Mouse (Mus musculus) midbrain, embryonic 11.5 days (tissue): ENCODE data around the gene Fkbp2. TPM values are rescaled to one million over a fixed set of nuclear protein-coding genes. Genes with fewer than 3 reads are reported as not detected.

ENCODE experiments used
- ATAC-seq: fragments of 200-750 bp; cut with Nextera tagmentation; 2 replicates; pipeline ENCODE4 v1.8.0; 2017; ENCODE audit warnings: moderate TSS enrichment, moderate library complexity; ENCODE audit not compliant: low FRiP score
- DNase-seq: peaks from one replicate; pipeline ENCODE4 v3.0.0; 2015; ENCODE audit warnings: low spot score; ENCODE audit errors: missing footprints
- H3K27ac ChIP-seq: fragments of 300-500 bp; sonication (generic); 2 replicates; pipeline ENCODE4 v1.5.1; 2014; ENCODE audit warnings: low read depth, low read length
- H3K27me3 ChIP-seq: fragments of 300-500 bp; sonication (generic); 2 replicates; pipeline ENCODE4 v1.6.1; 2014; ENCODE audit warnings: mild to moderate bottlenecking, low read length, moderate library complexity, mixed read lengths; ENCODE audit not compliant: control insufficient read depth, insufficient read depth
- H3K36me3 ChIP-seq: fragments of 300-500 bp; sonication (generic); 2 replicates; pipeline ENCODE4 v1.6.1; 2014; ENCODE audit warnings: mild to moderate bottlenecking, low read length, moderate library complexity, mixed read lengths; ENCODE audit not compliant: control insufficient read depth, insufficient read depth
- H3K4me1 ChIP-seq: fragments of 300-500 bp; sonication (generic); 2 replicates; pipeline ENCODE4 v1.6.1; 2014; ENCODE audit warnings: low read length; ENCODE audit not compliant: control insufficient read depth, insufficient read depth
- H3K4me2 ChIP-seq: fragments of 300-500 bp; sonication (generic); 2 replicates; pipeline ENCODE4 v1.6.1; 2014; ENCODE audit warnings: mild to moderate bottlenecking, moderate library complexity
- H3K4me3 ChIP-seq: fragments of 300-500 bp; sonication (generic); 2 replicates; pipeline ENCODE4 v1.5.1; 2014; ENCODE audit warnings: low read depth, low read length
- H3K9ac ChIP-seq: fragments of 300-500 bp; sonication (generic); 2 replicates; pipeline ENCODE4 v1.6.1; 2014; ENCODE audit warnings: low read length
- H3K9me3 ChIP-seq: fragments of 300-500 bp; sonication (generic); 2 replicates; pipeline ENCODE4 v1.6.1; 2016; ENCODE audit warnings: low read length; ENCODE audit not compliant: control insufficient read depth
- WGBS: fragments of 180-500 bp; shearing (Covaris S2); extraction: QIAGEN DNeasy Blood & Tissue Kit; methylation state at CpG from one replicate; pipeline ENCODE4 v1.1.7; 2014; 5-methylcytosine and 5-hydroxymethylcytosine counted together
- polyA plus RNA-seq: library from polyadenylated mRNA; unstranded; fragments of >200 nt; fragmentation: Nextera tagmentation; extraction: Ambion mirVana; gene quantifications from 2 replicates; pipeline ENCODE4 v1.2.1, GENCODE M21; 2014

The Fkbp2 gene
- polyA plus RNA-seq, 1 experiment from 2014 or later = 81.3 TPM

DNA sequence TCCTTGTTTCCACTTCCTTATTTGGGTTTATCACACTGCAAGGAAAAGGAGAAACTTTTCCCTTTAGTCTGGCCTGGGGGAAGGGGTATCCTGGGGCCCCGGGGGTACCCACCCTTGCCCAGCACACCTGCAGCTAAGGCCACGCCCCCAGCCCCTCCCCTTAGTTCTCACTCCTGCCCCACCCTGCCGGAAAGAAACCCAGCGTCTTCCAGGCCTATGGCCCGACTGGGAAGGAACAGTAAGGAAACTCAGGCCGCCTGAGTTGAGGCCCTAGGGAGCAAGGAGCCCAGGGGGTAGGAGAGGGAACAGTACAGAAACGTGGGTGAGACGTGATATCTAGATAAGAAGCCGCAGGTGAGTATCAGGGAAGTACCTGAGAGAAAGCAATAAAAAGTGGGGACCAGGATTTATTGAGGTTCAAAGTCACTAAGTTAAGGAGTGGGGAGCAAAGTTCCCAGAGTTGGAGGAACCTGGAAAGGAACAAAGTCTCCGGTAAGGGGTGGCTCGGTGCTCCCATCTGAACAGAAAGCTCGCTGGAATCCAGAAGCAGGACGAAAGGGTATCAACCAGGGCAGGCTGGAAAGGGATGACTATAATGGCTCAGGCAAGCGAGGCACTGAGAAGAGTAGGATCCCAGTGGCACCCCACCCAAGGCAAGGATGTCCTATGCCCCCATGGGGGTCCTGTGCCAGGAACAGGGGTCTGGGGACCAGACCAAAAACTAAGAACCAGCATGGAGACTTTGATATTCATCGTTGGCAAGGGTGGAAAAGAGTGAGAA is 11.6 kb downstream of the Fkbp2 start:
- H3K4me2 ChIP-seq = peak overlapping the region; percentile 51
- H3K9ac ChIP-seq = no peak overlapping the region; the same call in 1 of the 2 replicates
- DNase-seq = peak; percentile 86
- no peak for ATAC-seq
- H3K4me1 ChIP-seq = peaks cover 11% of the 10 kb centered on the region
- WGBS = 15% methylated on average over 15 of the region's 15 CpGs
- H3K27me3 ChIP-seq = peaks cover 20% of the 10 kb centered on the region
- H3K36me3 ChIP-seq = no peaks in the 10 kb centered on the region
- H3K9me3 ChIP-seq = no peaks in the 10 kb centered on the region
- peak overlapping the region; percentile 42 for H3K4me3 ChIP-seq
- H3K27ac ChIP-seq = no peak overlapping the region

DNA sequence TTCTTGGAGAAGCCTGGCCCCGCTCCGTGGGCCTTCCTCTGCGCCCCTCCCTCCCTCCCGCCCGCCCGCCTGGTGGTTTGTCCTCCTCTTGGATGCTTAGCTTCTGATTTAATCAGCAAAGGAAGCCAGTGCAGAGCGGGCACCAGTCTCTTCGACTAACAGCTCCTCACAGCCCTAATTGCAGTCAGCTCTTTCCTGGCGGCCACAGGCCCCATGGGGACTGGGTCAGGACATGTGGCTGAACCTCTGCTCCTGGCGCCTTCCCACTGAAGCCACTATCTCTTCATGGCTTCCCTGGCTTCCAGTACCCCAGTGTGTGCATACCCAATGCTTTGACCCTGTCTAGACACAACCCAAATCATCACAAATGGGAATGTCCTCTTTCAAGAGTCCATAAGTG is 23.8 kb downstream of the Fkbp2 start:
- H3K36me3 ChIP-seq = no peaks in the 10 kb centered on the region
- DNase-seq = no peak
- no peak overlapping the region for H3K9ac ChIP-seq
- H3K27ac ChIP-seq = no peak overlapping the region
- ATAC-seq = no peak
- no peak overlapping the region for H3K4me3 ChIP-seq
- no peaks in the 10 kb centered on the region for H3K9me3 ChIP-seq
- H3K4me2 ChIP-seq = no peak overlapping the region
- WGBS = 79% methylated on average over 10 of the region's 10 CpGs
- peaks cover 11% of the 10 kb centered on the region for H3K4me1 ChIP-seq
- no peaks in the 10 kb centered on the region for H3K27me3 ChIP-seq

- H3K9ac ChIP-seq = no peak overlapping the region
- no peak for DNase-seq
- H3K27me3 ChIP-seq = no peaks in the 10 kb centered on the region
- H3K4me2 ChIP-seq = no peak overlapping the region
- no peak overlapping the region for H3K4me3 ChIP-seq
- H3K36me3 ChIP-seq = no peaks in the 10 kb centered on the region
- H3K9me3 ChIP-seq = no peaks in the 10 kb centered on the region
- no peak overlapping the region for H3K27ac ChIP-seq
- WGBS = 88% methylated on average over 7 of the region's 7 CpGs
- peaks cover 11% of the 10 kb centered on the region for H3K4me1 ChIP-seq
- ATAC-seq = no peak
Observed at GRCm38 (mm10) chr19:6955424-6955823, 24.9 kb downstream of the Fkbp2 start.

DNA sequence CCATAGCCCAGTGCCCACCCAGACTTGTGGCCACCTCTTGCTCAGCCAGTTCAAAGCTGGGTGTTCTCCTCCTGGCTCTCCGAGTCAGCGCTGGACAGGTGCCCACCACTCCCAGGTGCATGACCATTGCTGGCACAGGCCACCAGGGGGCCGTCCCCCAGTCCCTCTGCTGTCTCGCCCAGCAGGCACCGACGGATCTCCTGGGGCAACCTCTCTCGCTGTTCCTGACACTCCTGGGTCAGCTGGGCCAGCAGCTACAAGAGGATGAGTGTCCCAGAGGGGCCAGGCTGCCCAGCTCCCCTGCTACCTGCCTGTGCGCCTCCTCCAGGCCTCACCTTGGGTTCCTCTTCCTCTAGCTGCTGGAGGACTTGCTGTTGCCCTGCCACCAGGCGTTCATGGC is 26.3 kb downstream of the Fkbp2 start:
- Histone ChIP-seq H3K9ac (no peak overlapping the region), H3K4me1 (peaks cover 15% of the 10 kb centered on the region), H3K27ac (no peak overlapping the region), H3K27me3 (no peaks in the 10 kb centered on the region), H3K4me3 (no peak overlapping the region), H3K9me3 (no peaks in the 10 kb centered on the region), H3K36me3 (no peaks in the 10 kb centered on the region), H3K4me2 (no peak overlapping the region)
- DNase-seq = no peak
- ATAC-seq = no peak
- 61% methylated on average over 9 of the region's 9 CpGs for WGBS

DNA sequence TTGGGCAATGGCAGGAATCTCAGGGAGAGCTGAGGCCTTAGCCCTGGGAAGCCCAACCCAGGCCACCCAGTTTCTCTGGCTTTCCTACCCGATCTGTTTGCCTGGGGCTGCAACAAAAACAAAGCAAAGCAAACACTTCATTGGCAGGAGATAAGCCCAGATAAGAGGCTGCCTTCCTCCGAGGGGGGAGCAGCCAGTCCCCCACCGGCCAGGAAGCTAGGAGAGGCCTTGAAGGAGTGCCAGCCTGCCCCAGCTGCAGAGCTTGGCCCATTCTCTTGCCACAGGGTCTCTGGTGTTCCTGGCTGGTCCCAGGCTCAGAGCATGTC is 27.6 kb downstream of the Fkbp2 start:
- peak overlapping the region; percentile 76 for H3K9ac ChIP-seq
- no peak for DNase-seq
- H3K9me3 ChIP-seq = no peaks in the 10 kb centered on the region
- no peaks in the 10 kb centered on the region for H3K27me3 ChIP-seq
- no peak for ATAC-seq
- peaks cover 15% of the 10 kb centered on the region for H3K4me1 ChIP-seq
- peak overlapping the region; percentile 94 for H3K4me2 ChIP-seq
- no peaks in the 10 kb centered on the region for H3K36me3 ChIP-seq
- H3K4me3 ChIP-seq = peak overlapping the region; percentile 42; the same call in 1 of the 2 replicates
- no peak overlapping the region for H3K27ac ChIP-seq
- 21% methylated on average over 3 of the region's 3 CpGs for WGBS

DNA sequence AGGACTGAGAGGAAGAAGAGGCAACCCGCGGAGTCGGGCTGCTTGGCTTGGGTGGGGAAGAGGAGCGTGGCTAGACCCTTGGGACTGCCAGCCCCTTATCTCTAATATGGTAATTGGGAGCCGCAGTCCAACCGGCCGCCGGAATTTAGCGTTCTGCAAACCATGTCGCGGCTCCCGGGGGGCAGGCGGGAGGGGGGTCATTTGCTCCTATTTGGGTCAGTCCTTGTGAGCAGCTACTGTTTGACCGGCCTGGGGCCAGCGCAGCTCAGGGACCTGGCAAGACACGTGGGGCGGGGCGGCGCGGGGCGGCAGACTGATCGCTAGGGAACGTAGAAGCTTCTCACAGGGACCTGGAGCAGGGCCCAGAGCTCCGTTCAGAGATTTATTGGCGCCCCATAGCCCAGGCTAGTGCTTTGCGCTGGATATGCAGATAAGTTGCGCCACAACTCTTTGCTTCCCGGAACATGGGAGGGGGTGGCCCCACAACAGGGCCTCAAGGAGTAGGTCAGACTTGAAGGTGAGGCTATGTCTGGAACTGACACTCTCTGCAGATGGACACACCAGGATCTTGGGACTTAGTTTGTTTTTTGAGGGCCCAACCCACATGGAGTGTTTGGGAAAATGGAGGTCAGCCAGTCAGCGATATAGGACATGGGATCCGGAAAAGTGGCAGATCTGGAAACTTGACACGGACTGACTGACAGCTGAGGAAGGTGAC is 28.1 kb downstream of the Fkbp2 start:
- no peaks in the 10 kb centered on the region for H3K36me3 ChIP-seq
- no peaks in the 10 kb centered on the region for H3K27me3 ChIP-seq
- 3% methylated on average over 31 of the region's 31 CpGs for WGBS
- H3K9ac ChIP-seq = peak overlapping the region; percentile 76
- no peaks in the 10 kb centered on the region for H3K9me3 ChIP-seq
- H3K27ac ChIP-seq = peak overlapping the region; percentile 97
- peak overlapping the region; percentile 42 for H3K4me3 ChIP-seq
- H3K4me1 ChIP-seq = peaks cover 15% of the 10 kb centered on the region
- ATAC-seq = peak; percentile 20
- DNase-seq = peak; percentile 92
- peak overlapping the region; percentile 94 for H3K4me2 ChIP-seq

DNA sequence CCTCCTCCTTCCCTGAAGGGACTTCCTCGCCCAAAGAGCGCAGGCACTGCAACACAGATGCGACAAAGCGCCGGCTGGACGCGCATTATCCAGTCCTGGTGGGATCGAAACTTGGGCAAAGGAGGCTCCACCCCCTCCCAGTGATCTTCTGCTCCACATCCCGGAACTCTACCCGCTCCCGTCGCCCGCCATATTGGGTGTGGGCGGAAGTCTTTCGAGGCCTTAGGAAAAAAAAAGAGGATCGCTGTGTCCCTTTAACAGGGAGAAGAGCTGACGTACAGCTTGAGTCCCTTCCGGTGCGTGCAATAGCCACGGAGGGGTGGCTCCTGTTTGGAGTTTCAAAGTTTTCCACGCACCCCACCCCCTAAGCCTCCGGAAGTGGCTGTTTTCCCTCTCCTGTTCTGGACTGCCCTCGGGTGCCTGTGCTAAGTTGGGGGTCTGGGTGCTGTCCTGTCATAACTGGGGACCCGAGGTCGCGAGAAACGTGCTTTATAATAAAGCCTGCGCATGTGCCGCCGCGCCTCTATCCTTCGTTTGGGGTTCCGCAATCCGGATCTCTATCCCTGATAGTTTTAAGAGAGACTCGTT is 28.8 kb downstream of the Fkbp2 start:
- H3K36me3 ChIP-seq = no peaks in the 10 kb centered on the region
- WGBS = under 1% methylated on average over 35 of the region's 35 CpGs
- no peaks in the 10 kb centered on the region for H3K9me3 ChIP-seq
- DNase-seq = peak; percentile 98
- H3K27me3 ChIP-seq = no peaks in the 10 kb centered on the region
- H3K4me1 ChIP-seq = peaks cover 15% of the 10 kb centered on the region
- H3K9ac ChIP-seq = peak overlapping the region; percentile 76
- peak overlapping the region; percentile 97 for H3K27ac ChIP-seq
- H3K4me3 ChIP-seq = peak overlapping the region; percentile 42
- peak; percentile 86 for ATAC-seq
- peak overlapping the region; percentile 94 for H3K4me2 ChIP-seq

DNA sequence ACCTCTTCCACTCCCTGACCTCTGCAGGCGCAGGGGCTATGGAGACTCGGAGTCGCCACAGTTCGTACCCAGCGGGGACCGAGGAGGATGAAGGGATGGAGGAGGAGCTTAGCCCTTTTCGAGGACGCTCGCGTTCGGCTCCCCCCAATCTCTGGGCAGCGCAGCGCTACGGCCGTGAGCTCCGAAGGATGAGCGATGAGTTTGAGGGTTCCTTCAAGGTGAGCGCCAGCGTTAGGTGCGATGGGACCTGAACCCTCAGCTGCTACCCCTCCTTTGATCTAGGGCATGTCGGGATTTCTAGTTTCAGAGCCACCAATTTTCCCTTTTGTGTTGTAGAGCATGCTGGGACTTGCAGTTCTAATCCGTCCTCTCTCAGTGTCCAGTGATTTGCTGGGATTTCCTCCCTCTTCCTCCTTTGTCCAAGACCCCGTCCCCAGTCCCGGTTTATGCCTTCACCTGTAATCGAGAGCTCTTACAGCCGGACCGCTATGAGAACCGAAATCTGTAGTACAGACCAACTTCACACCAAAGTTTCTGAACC is 29.6 kb downstream of the Fkbp2 start:
- Histone ChIP-seq H3K9me3 (no peaks in the 10 kb centered on the region), H3K4me3 (peak overlapping the region; percentile 42), H3K27ac (peak overlapping the region; percentile 97), H3K36me3 (no peaks in the 10 kb centered on the region), H3K4me2 (peak overlapping the region; percentile 94), H3K4me1 (peaks cover 15% of the 10 kb centered on the region), H3K9ac (peak overlapping the region; percentile 76), H3K27me3 (no peaks in the 10 kb centered on the region)
- WGBS = under 1% methylated on average over 28 of the region's 28 CpGs
- DNase-seq = peak; percentile 98
- ATAC-seq = peak; percentile 65

DNA sequence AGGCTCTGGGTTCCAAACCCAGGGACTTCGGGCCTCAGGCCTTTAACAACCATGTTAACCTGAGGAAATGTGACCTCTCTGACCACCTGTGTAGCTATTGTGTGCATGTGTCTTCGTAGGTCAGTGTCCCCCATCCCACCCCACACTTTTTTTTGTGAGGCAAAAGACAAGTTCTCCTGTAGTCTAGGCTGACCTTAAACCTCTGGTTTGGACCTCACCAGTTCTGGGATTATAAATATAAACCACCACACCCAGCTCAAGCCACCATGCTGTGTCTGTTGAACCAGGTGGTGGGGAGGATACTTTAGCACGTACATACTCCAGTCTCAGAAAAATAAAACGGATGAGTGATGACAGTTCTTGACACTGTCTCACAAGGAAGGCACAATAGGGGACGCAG is 30.4 kb downstream of the Fkbp2 start:
- WGBS = 47% methylated on average over 5 of the region's 5 CpGs
- ATAC-seq (no peak), DNase-seq (no peak)
- H3K4me1 ChIP-seq = peaks cover 15% of the 10 kb centered on the region
- H3K4me3 ChIP-seq = peak overlapping the region; percentile 42; the same call in 1 of the 2 replicates
- no peaks in the 10 kb centered on the region for H3K36me3 ChIP-seq
- H3K9me3 ChIP-seq = no peaks in the 10 kb centered on the region
- H3K27me3 ChIP-seq = no peaks in the 10 kb centered on the region
- no peak overlapping the region for H3K27ac ChIP-seq
- H3K9ac ChIP-seq = peak overlapping the region; percentile 76; the same call in 1 of the 2 replicates
- H3K4me2 ChIP-seq = peak overlapping the region; percentile 94
